Mouse (Mus musculus): ENCODE data around the gene Trim33. TPM values are rescaled to one million over a fixed set of nuclear protein-coding genes. Genes with fewer than 3 reads are reported as not detected.

Trim33 gene
- polyA plus RNA-seq, 1 experiment from 2014 or later, result 31.1 TPM

DNA sequence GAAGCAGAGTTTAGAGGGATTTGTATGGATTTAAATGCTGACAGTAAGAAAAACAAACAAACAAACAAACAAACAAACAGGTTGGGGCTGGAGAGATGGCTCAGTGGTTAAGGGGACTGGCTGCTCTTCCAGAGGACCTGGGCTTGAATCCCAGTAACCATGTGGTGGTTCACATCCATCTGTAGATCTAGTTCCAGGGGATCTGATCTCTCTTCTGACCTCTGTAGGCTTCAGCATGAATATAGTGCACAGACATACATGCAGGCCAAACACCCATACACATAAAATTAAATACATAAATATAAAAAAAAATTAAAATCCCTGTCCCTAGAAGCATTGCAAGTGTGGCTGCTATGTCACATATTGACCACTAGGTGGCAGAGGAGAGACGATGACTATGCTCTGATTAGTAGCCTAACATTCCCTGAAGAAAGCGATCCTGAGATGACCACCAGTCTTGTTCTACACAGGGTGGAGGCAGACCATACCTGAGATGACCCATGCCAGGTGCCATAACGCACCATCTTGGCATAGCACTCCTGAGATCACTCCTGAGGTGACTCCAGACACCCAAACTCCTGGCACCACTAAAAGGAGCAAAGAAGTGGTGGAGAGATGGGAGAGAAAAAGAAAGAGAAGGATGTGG, 113.6 kb downstream of the Trim33 start:
- DNase-seq (ENCODE audit: extremely low spot score, low spot score), result peak; percentile 29
- WGBS, result 3% methylated on average over 3 of the region's 3 CpGs
- Histone ChIP-seq H3K36me3 (replicated peaks) (no peaks in the 10 kb centered on the region), H3K27me3 (ENCODE audit: poor library complexity, severe bottlenecking) (0 out of 2 replicates have a peak, but pooled peaks cover 4% of the 10 kb centered on the region), H3K27ac (no peak overlapping the region; the same call in 1 of the 2 replicates), H3K4me1 (peaks cover 9% of the 10 kb centered on the region; the same call in 1 of the 2 replicates), H3K9me3 (no peaks in the 10 kb centered on the region), H3K4me3 (no peak overlapping the region)

DNA sequence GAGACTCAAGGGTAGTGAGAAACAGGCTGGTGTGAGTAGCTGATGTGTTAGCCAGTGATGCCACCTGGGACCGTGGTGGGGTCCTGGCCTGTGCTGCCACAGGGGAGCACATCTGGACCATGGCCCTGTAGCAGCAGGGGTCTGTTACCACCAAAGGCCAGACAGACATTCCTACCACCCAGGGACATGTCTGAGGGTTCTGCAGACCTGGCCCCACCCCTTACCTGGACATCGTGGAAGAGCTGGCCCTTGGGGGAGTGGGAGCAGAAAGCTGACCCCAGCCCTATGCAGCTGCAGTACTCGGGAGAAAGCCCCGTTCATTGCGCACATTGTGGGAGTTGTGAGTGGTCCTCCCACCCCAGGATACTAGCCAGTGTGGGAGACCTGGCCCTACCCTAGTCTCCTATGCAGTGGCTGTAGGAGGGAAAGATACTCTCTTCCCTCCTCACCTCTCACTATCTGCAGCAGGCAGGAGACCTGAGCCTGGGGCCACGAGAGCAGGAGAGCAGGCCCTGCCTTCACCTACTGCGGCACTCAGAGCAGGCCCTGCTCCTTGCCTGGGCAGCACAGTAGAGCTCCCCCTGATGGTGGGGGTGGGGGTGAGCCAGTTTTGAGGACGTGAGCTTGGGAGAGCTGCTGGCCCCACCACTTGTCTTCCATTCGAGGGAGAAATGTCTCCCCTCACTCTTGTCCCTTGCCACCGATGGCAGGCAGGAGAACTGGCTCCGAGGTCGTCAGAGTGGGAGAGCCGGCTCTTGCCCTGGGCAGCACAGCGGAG, 114.4 kb downstream of the Trim33 start:
- no peak for DNase-seq (ENCODE audit: extremely low spot score, low spot score)
- Histone ChIP-seq H3K36me3 (replicated peaks) (no peaks in the 10 kb centered on the region), H3K4me1 (peaks cover 9% of the 10 kb centered on the region; the same call in 1 of the 2 replicates), H3K27me3 (ENCODE audit: poor library complexity, severe bottlenecking) (0 out of 2 replicates have a peak, but pooled peaks cover 4% of the 10 kb centered on the region), H3K27ac (peak overlapping the region; percentile 48; the same call in 1 of the 2 replicates), H3K4me3 (no peak overlapping the region), H3K9me3 (no peaks in the 10 kb centered on the region)
- WGBS, result 81% methylated on average over 14 of the region's 14 CpGs

DNA sequence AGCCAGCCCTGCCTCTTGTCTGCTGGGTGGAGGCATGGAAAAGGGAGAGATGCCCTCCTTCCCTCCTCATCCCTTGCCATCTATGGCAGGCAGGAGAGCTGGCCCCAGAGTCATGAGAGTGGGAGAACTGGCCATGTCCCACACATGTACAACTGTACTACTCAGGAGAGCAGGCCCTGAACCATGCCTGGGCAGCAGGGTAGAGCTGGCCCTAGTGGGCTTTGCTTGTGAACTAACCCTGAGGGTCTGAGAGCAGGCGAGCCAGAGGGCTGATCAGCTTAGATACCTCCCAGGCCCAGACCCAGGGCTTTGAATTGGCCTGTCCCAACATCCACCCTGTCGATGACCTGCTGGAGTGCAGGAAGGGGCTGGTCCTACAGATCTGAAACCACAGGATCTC, 115.0 kb downstream of the Trim33 start:
- Histone ChIP-seq H3K27ac (no peak overlapping the region), H3K4me1 (peaks cover 9% of the 10 kb centered on the region; the same call in 1 of the 2 replicates), H3K4me3 (no peak overlapping the region), H3K36me3 (replicated peaks) (no peaks in the 10 kb centered on the region), H3K9me3 (no peaks in the 10 kb centered on the region), H3K27me3 (ENCODE audit: poor library complexity, severe bottlenecking) (0 out of 2 replicates have a peak, but pooled peaks cover 4% of the 10 kb centered on the region)
- no peak for DNase-seq (ENCODE audit: extremely low spot score, low spot score)
- whole genome bisulfite sequencing, result 80% methylated on average over 2 of the region's 2 CpGs

DNA sequence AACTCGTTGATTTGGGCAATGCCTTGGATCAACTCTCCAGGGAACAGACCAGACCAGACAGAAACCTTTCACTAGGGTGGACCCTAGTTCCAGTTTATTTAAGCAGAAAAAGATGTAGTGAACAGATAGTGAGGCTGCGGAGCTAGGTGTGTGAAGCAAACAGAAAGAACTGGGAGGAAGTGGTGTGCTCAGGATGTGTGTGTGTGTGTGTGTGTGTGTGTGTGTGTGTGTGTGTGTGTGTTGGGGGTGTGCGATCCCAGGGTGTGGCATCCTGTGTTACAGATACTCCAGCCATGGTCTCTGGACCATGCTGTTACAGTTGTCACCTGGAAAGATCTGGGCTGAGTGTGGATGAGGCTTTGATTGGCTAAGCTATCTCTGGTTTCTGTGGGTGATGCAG, 118.4 kb downstream of the Trim33 start:
- Histone ChIP-seq H3K4me3 (no peak overlapping the region), H3K27me3 (ENCODE audit: poor library complexity, severe bottlenecking) (0 out of 2 replicates have a peak, but pooled peaks cover 4% of the 10 kb centered on the region), H3K27ac (no peak overlapping the region), H3K9me3 (no peaks in the 10 kb centered on the region), H3K36me3 (replicated peaks) (no peaks in the 10 kb centered on the region), H3K4me1 (peaks cover 9% of the 10 kb centered on the region; the same call in 1 of the 2 replicates)
- no peak for DNase-seq (ENCODE audit: extremely low spot score, low spot score)
- WGBS, result 92% methylated on average over 3 of the region's 3 CpGs

DNA sequence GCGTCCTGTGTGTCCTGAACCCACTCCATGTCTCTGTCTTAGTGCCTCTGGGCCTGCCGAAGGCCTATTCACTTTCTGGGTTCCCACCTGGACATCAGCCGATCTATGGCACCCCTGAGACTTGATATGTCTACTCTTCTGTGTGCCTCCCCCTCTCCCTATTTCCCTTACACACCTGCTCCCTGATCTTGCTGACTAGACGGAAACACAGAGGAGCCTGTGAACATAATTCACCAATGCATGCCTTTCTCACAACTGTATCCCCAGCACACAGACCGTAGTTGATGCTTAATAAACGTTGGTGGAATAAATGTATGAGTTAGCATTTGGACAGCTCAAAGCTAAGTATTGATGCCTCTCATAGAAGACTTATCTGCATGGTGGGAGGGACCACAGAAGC, 121.7 kb downstream of the Trim33 start:
- no peak overlapping the region for H3K27ac ChIP-seq
- no peaks in the 10 kb centered on the region for H3K27me3 ChIP-seq (ENCODE audit: poor library complexity, severe bottlenecking)
- peaks cover 7% of the 10 kb centered on the region; the same call in 1 of the 2 replicates for H3K4me1 ChIP-seq
- no peaks in the 10 kb centered on the region for H3K36me3 ChIP-seq (replicated peaks)
- no peaks in the 10 kb centered on the region for H3K9me3 ChIP-seq
- DNase-seq (ENCODE audit: extremely low spot score, low spot score), result no peak
- H3K4me3 ChIP-seq, result no peak overlapping the region
- 88% methylated on average over 6 of the region's 6 CpGs for WGBS

DNA sequence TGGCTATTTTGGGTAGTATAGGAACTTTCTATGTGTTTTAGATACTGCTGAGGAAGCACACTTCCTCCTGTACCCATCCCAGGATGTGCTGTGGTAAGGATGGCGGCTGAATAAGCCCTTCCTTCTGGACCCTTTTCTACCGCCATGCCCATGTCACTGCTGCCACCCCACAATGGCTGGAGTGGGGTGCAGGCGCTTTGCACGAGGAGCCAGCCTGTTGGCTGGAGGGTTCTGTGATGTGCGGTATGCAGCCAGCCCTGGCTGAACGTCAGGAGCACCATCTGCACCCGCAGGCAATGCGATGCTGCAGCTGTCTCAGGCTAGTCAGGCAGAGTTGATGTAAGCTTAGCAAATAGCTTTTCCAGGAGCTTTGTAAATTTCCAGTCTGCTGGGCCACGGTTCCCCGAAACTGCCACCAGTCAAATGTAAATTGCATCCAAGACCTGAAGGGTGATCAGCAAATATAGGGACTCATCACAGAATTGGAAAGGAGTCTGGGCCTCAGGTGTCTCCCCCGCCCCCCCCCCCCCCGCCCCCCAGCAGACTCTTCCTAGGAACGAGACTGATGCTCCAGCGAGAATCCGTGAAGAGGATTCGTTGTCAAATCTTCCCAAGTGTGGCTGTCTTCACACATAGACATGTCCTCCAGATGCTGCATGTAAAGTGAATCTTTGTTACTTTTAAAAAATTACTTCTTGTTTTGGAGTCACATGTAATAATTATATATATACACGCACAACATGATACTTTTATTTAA, 122.4 kb downstream of the Trim33 start:
- no peaks in the 10 kb centered on the region for H3K36me3 ChIP-seq (replicated peaks)
- no peaks in the 10 kb centered on the region for H3K27me3 ChIP-seq (ENCODE audit: poor library complexity, severe bottlenecking)
- H3K4me3 ChIP-seq, result no peak overlapping the region
- no peak overlapping the region for H3K27ac ChIP-seq
- H3K4me1 ChIP-seq, result peaks cover 7% of the 10 kb centered on the region; the same call in 1 of the 2 replicates
- no peaks in the 10 kb centered on the region for H3K9me3 ChIP-seq
- DNase-seq (ENCODE audit: extremely low spot score, low spot score), result no peak
- 59% methylated on average over 17 of the region's 17 CpGs for WGBS

DNA sequence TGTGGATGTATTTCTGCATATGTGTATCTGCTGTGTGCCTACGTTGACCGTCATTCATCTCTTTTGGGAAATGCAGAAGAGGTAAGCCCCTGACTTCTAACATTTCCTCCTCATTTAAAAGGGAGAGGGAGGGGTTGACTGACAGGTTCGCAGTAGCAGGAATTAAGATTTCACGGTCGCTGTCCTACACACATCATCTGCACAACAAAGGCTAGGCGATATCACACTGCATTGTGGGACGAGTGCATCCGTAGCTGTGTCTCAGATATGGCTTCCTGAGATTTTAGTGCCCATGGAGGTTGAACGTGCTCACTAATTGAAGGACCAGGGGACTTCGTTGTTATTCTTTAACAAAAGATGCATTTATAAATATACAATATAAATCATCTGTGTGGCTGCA, 123.1 kb downstream of the Trim33 start:
- no peak for DNase-seq (ENCODE audit: extremely low spot score, low spot score)
- no peaks in the 10 kb centered on the region for H3K27me3 ChIP-seq (ENCODE audit: poor library complexity, severe bottlenecking)
- peaks cover 7% of the 10 kb centered on the region; the same call in 1 of the 2 replicates for H3K4me1 ChIP-seq
- H3K36me3 ChIP-seq (replicated peaks), result no peaks in the 10 kb centered on the region
- no peak overlapping the region for H3K27ac ChIP-seq
- H3K4me3 ChIP-seq, result no peak overlapping the region
- WGBS, result 73% methylated on average over 10 of the region's 10 CpGs
- no peaks in the 10 kb centered on the region for H3K9me3 ChIP-seq

DNA sequence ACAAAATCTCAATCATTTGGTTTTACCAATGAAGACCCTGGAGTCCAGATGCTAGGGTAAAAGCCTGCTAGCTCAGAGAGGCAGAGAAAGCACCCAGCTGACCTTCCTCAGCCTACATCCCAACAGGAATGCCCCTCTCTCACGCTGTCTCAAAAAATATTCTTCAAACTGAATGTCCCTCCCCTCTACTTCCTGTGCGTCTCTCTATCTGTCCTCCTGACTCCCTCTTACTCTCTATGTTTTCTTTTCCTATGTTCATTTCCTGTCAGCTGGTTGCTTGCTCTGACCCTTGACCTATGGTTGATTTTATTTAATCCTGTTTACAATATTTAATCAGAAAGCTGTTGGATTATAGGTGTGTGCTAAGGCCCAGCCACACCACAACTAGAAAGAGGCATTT, 126.0 kb downstream of the Trim33 start:
- Histone ChIP-seq H3K27ac (no peak overlapping the region), H3K9me3 (no peaks in the 10 kb centered on the region), H3K36me3 (replicated peaks) (no peaks in the 10 kb centered on the region), H3K4me1 (peaks cover 7% of the 10 kb centered on the region; the same call in 1 of the 2 replicates), H3K4me3 (no peak overlapping the region), H3K27me3 (ENCODE audit: poor library complexity, severe bottlenecking) (no peaks in the 10 kb centered on the region)
- WGBS, result 83% methylated on average over 2 of the region's 2 CpGs
- DNase-seq (ENCODE audit: extremely low spot score, low spot score), result no peak

DNA sequence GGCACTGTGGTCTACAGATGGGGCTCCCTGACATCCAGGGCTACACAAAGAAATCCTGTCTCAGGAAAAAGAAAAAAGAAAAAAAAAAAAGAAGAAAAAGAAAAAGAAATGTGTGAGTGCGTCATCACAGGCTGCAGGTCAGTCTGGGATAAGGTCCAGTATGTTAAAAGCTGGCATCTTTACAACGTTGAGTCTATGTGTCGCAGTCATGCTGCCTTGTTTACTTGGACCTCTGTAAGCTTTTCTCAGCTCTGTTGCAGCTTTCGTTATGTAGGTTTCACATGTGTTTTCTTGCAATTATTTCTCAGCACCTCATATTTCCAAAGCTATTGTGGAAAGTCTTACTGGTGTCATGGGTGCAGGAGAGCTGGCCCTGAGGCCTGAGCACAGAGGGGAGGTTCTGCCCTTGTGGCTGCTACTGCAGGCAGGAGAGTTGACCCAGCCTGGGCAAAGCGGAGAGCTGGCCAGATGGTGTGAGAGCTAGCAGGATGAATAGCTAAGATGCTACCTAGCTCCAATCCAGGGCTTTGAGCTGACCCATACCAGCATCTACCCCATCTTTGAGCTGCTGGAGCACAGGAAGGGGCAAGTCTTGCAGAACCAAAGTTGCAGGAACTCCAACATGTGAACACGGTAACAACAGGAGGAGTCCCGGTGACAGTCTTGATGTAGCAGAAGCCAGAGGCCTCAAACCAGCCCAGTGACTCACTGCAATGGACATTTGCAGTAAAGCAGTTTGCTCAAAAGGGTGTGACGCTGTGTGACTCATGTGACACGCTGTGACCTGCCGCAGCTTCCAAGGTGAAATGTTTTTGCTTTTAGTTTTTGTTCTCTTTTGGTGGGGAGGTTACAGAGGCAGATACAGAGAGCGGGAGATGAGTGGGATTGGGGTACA, 127.0 kb downstream of the Trim33 start:
- WGBS, result 89% methylated on average over 11 of the region's 11 CpGs

More for the DNA sequence above, 127.0 kb downstream of the Trim33 start:
- Histone ChIP-seq H3K27me3 (ENCODE audit: poor library complexity, severe bottlenecking) (no peaks in the 10 kb centered on the region), H3K4me1 (peaks cover 7% of the 10 kb centered on the region; the same call in 1 of the 2 replicates), H3K36me3 (replicated peaks) (no peaks in the 10 kb centered on the region), H3K9me3 (no peaks in the 10 kb centered on the region), H3K27ac (no peak overlapping the region), H3K4me3 (no peak overlapping the region)
- DNase-seq (ENCODE audit: extremely low spot score, low spot score), result no peak
